Mouse (Mus musculus) neural tube, embryonic 12.5 days (tissue): ENCODE results near the gene 1110051M20Rik. TPM values are rescaled to one million over a fixed set of nuclear protein-coding genes. Genes with fewer than 3 reads are reported as not detected.
A peak's percentile ranks its signal among the peaks of the same experiment; 100 is the strongest.
"Not testable (repeated sequence)": the region's sequence is repeated elsewhere in the genome, so short reads cannot be mapped to it uniquely, and the experiment has no call there.

Experiments used
- ATAC-seq: fragments of 200-750 bp; cut with Nextera tagmentation; 2 replicates; pipeline ENCODE4 v1.8.0; 2017; ENCODE audit warnings: low read depth, mild to moderate bottlenecking, moderate TSS enrichment, moderate library complexity; ENCODE audit not compliant: low FRiP score
- H3K27ac ChIP-seq: fragments of 300-500 bp; sonication (generic); 2 replicates; pipeline ENCODE4 v1.5.1; 2016
- H3K27me3 ChIP-seq: fragments of 300-500 bp; sonication (generic); replicated peaks from 2 replicates; pipeline ENCODE4 v1.6.1; 2016; ENCODE audit warnings: mild to moderate bottlenecking
- H3K36me3 ChIP-seq: fragments of 300-500 bp; sonication (generic); 2 replicates; pipeline ENCODE4 v1.6.1; 2016; ENCODE audit warnings: mild to moderate bottlenecking
- H3K4me1 ChIP-seq: fragments of 300-500 bp; sonication (generic); 2 replicates; pipeline ENCODE4 v1.6.1; 2016
- H3K4me2 ChIP-seq: fragments of 300-500 bp; sonication (generic); replicated peaks from 2 replicates; pipeline ENCODE4 v1.6.1; 2016; ENCODE audit warnings: mild to moderate bottlenecking
- H3K4me3 ChIP-seq: fragments of 300-500 bp; sonication (generic); 2 replicates; pipeline ENCODE4 v1.5.1; 2016
- H3K9ac ChIP-seq: fragments of 300-500 bp; sonication (generic); 2 replicates; pipeline ENCODE4 v1.6.1; 2016; ENCODE audit warnings: mild to moderate bottlenecking
- H3K9me3 ChIP-seq: fragments of 300-500 bp; sonication (generic); 2 replicates; pipeline ENCODE4 v1.6.1; 2016; ENCODE audit warnings: mild to moderate bottlenecking
- WGBS: fragments of 180-500 bp; shearing (Covaris S2); methylation state at CpG from one replicate; pipeline ENCODE4 v1.1.7; 2016; 5-methylcytosine and 5-hydroxymethylcytosine counted together
- microRNA-seq: library from miRNA; unstranded; fragments of <30 nt; microRNA quantifications from one replicate; pipeline ENCODE4, GENCODE M21; 2017
- polyA plus RNA-seq: library from polyadenylated mRNA; unstranded; fragments of >200 nt; fragmentation: Nextera tagmentation; extraction: Ambion mirVana; gene quantifications from 2 replicates; pipeline ENCODE4 v1.2.1, GENCODE M21; 2016

The 1110051M20Rik gene
- polyA plus RNA-seq, 1 experiment from 2014 or later: 112 TPM

DNA sequence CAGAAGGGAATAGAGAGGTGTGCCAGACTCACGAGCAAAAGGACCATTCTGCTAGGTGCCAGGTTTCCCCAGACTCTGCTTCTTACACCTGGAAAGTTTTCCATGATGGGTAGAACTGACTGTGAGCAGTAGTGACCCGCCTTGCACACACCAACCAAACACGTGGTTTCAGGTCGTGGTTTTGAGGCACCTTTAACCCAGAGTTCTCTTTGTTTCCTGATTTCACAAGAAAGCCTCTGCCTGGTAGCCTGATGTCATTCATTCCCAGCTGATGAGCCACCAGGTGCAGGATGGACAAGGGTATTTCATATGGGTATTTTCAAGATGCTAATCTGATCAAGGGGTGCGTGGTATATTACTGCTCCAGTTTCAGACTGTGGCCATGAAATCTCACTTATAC lies 202.0 kb downstream of the 1110051M20Rik start:
- H3K9ac ChIP-seq: no peak overlapping the region
- H3K9me3 ChIP-seq: no peaks in the 10 kb centered on the region
- no peak for ATAC-seq
- no peaks in the 10 kb centered on the region for H3K36me3 ChIP-seq
- no peaks in the 10 kb centered on the region for H3K27me3 ChIP-seq
- H3K4me2 ChIP-seq: no peak overlapping the region
- H3K4me1 ChIP-seq: peaks cover 4% of the 10 kb centered on the region; the same call in 1 of the 2 replicates
- no peak overlapping the region for H3K27ac ChIP-seq
- WGBS: 59% methylated on average over 5 of the region's 5 CpGs
- H3K4me3 ChIP-seq: no peak overlapping the region

DNA sequence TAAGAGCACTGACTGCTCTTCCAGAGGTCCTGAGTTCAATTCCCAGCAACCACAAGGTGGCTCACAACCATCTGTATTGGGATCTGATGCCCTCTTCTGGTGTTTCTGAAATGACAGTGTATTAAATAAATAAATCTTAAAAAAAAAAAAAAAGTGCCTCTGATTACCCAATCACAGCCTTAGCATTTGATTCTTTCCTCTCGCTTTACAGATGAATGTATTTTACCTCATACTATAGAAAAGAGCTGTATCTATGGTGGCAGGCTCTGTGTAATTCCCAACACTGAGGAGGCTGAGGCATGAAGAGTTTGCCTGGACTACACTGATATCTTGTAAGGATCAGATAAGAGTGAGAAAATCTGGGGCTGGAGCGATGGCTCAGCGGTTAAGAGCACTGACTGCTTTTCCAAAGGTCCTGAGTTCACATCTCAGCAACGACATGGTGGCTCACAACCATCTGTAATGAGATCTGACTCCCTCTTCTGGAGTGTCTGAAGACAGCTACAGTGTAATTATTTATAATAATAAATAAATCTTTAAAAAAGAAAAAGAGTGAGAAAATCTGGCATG lies 206.9 kb downstream of the 1110051M20Rik start:
- Histone ChIP-seq H3K9ac (peak overlapping the region; percentile 33; the same call in 1 of the 2 replicates), H3K27ac (0 out of 2 replicates have a peak overlapping the region, but pooled peaks have one; percentile 72), H3K4me3 (peak overlapping the region; percentile 47), H3K4me2 (peak overlapping the region; percentile 79)
- H3K9me3 ChIP-seq, H3K4me1 ChIP-seq, H3K36me3 ChIP-seq, H3K27me3 ChIP-seq: not testable (repeated sequence)
- ATAC-seq: peak; percentile 31
- 29% methylated on average over 4 of the region's 4 CpGs for WGBS

DNA sequence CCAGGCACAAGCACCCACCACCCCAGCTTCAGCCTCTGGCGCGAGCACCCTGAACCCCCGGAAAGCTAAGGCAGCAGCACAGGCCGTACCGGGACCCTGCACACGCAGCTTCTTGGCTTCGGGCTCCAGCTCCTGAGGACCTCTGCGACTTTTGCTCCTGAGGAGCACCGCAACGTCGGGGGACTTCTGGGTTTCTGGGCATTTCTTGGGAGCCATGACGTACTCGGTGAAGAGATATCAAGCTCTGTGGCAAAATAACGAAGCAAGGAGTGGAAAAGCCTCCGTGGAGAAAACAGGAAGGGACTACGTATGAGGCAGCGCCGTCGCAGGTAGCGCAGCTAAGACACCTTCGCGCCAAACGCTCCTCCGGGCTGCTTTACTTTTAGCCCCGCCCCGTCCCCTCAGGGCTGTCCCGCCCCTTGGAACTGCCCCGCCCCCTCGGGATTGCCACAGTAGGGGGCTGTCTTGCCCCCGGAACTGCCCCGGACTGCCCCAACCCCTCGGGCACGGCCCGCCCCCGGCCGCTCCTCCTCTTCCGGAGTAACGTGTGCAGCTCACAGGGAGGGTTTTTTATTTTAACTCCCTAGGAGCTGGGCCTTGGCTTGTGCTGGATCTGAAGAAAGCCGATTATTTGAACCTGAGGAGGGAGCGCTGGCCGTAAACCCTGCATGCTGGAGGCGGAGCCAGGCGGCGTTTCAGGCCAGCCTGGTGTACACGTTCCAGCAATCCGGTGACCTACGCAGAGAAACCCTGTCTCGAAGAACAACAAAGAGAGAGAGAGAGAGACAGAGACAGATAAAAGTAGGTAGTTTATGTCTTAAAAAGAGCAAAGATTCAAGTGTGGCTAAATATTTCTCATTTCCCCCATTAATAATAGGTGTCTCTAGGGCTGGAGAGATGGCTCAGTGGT lies 207.6 kb downstream of the 1110051M20Rik start, which contains the start of gene Ddb2:
Gene Ddb2, minus strand, starts transcription at position 382 of the 910 bp plus-strand sequence.
- Histone ChIP-seq H3K36me3 (peaks cover 6% of the 10 kb centered on the region; the same call in 1 of the 2 replicates), H3K9ac (peak within 1 kb of the TSS; percentile 33), H3K27ac (peak within 1 kb of the TSS; percentile 72), H3K4me3 (peak within 1 kb of the TSS; percentile 47), H3K4me1 (no peaks in the 10 kb centered on the region), H3K27me3 (no peaks in the 10 kb centered on the region), H3K9me3 (no peaks in the 10 kb centered on the region), H3K4me2 (peak within 1 kb of the TSS; percentile 79)
- under 1% methylated on average over 48 of the region's 48 CpGs for WGBS
- peak; percentile 97 for ATAC-seq

DNA sequence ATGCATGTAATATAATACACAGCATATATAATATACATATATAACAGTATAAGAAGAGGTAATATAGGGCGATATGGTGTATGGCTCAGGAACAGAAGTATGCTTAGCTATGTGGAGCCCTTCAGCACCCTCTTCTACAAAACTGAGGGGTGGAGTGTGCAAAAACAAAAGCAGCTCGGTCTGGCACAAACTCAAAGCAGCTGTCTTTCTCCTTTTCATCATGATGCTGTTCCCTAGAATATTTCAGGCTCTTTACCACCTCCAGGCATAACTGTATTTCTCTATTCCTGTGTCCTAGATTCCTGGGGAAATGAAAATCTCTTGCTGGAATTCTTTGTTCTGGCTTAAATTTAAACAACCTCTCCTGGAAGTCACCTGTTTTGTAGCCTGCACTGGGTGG lies 214.8 kb downstream of the 1110051M20Rik start:
- Histone ChIP-seq H3K27me3 (no peaks in the 10 kb centered on the region), H3K9me3 (no peaks in the 10 kb centered on the region), H3K4me3 (no peak overlapping the region), H3K9ac (no peak overlapping the region), H3K36me3 (peaks cover 6% of the 10 kb centered on the region; the same call in 1 of the 2 replicates), H3K4me2 (no peak overlapping the region), H3K4me1 (no peaks in the 10 kb centered on the region), H3K27ac (no peak overlapping the region)
- no peak for ATAC-seq
- WGBS: 85% methylated on average over 2 of the region's 2 CpGs

Small RNA genes within 50 kb of the gene (microRNA-seq; reads per million reads assigned to microRNA genes)
- not detected for gene Gm22071

Other genes starting within 250 kb of the 1110051M20Rik start
- gene Nr1h3, start 241.9 kb downstream of the 1110051M20Rik start, polyA plus RNA-seq: 1.0 and 1.7 TPM in 2 replicates
- gene Acp2, start 241.8 kb downstream of the 1110051M20Rik start, polyA plus RNA-seq: 35.3 and 39.8 TPM in 2 replicates
- gene Ddb2, start 207.7 kb downstream of the 1110051M20Rik start, polyA plus RNA-seq: 7.5 and 9.3 TPM in 2 replicates
- gene Pacsin3, start 188.8 kb downstream of the 1110051M20Rik start, polyA plus RNA-seq: 20.8 and 22.1 TPM in 2 replicates
- gene Arfgap2, start 179.7 kb downstream of the 1110051M20Rik start, polyA plus RNA-seq: 79.6 and 81.0 TPM in 2 replicates
- gene Lrp4, start 12.8 kb upstream of the 1110051M20Rik start, polyA plus RNA-seq: 5.3 and 5.4 TPM in 2 replicates
- gene Ckap5, start 82.1 kb upstream of the 1110051M20Rik start, polyA plus RNA-seq: 127 and 139 TPM in 2 replicates
- gene F2, start 191.7 kb upstream of the 1110051M20Rik start, polyA plus RNA-seq: 0.15 and 0.18 TPM in 2 replicates
- 11.5 and 14.3 TPM in 2 replicates for gene Zfp408, start 205.1 kb upstream of the 1110051M20Rik start, polyA plus RNA-seq
- gene Arhgap1, start 205.2 kb upstream of the 1110051M20Rik start, polyA plus RNA-seq: 85.8 and 91.8 TPM in 2 replicates